Mouse (Mus musculus): ENCODE data around the gene Msl2. TPM values are rescaled to one million over a fixed set of nuclear protein-coding genes. Genes with fewer than 3 reads are reported as not detected.

Gene Msl2
- total RNA-seq, 2 experiments from 2014 or later = 26.3 to 27.5 TPM

DNA sequence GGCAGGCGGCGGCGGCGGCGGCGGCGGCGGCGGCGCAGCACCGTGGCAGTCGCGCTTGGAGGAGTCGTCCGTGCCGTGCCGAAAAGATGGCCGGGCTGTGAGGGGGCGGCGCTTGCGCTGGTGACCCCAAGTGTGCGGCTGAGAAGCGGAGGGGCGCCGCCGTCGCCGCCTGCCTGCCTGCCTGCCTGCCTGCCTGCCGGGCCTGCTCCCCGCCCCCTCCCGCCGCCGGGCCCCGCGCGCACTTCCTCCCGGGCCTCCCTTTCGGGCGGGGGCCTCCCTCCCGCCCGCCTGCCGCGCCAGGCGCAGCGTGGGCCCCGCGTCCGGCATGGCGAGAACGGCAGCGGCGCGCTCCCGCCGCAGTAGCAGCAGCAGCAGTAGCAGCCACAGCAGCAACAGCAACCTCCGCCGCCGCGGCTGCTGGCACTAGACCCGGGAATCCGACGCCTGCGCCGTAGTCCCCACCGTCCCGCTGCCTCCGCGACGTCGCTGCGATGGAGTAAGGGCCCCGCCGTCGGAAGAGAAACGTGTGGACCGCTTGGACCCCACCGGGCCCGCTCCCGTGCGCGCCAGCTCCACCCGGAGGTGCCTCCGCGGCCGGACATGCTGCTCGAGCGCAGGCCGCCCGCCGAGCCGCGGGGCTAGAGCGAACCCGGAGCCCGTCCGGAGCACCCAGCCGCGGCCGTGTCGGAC is 576 bp downstream of the Msl2 start:
- DNase-seq (ENCODE audit: low spot score) = peak; percentile 75

- DNase-seq (ENCODE audit: low spot score) = peak; percentile 24
Measured at GRCm38 (mm10) chr9:101075091-101075581, 1.2 kb downstream of the Msl2 start.

DNA sequence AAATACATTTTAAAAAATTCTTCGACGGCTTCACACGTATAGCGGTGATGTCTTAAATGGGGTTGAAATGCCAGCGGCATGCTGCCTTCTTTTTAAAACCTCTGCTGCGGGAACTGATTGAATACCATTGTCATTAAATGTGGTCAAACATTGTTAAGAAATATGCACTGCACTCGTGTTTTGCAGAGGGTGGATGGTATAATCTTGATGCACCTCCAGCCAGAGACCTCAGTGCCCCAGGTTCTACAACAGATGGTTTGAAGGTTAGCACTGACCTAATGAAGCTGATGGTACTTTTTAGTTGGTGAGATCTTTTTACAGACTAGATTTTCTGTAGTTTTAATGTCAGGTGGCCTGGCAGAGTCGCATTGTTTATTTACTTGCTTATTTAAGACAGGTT is 1.8 kb downstream of the Msl2 start:
- DNase-seq (ENCODE audit: low spot score) = no peak

DNA sequence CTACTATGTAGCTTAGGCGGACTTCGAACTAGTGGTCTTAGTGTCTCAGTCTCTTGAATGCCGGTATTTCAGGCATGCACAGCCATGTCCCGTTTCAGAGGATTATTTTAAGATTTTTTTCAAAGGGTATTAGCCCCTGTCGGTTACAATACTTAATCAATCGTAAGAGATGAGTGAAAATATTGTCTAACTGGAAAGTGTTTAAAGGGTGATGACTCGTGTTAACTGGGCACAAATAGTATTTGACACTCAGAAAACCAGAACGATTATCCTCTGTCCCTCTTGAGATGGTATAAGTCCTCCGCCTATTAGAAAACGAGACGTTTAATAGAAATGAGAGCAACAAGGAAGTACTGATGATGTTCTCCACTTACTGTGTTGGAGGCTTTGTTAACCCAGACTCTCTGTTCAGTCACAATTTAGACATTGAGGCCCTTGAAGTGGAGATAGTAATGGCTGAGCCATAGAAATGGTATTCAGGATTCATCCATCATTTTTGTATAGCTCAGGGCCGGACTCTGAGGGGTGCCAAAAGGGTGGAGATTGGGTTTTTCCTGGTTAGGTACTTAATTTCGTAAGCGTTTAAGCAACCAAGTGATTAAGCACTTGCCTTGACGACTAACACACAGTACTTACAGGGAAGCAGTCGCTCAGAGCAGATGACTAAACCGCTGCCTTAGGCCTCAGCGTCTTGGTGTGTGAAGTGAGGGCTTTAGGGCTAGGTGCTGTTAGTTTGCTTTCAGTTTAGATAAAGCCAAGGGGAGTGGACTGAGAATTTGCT is 2.4 kb downstream of the Msl2 start:
- DNase-seq (ENCODE audit: low spot score) = no peak

GRCm38 (mm10) chr9:101077486-101077885 is 3.6 kb downstream of the Msl2 start:
- DNase-seq (ENCODE audit: low spot score) = no peak

- no peak for DNase-seq (ENCODE audit: low spot score)
Measured at GRCm38 (mm10) chr9:101078579-101078978, 4.7 kb downstream of the Msl2 start.

DNA sequence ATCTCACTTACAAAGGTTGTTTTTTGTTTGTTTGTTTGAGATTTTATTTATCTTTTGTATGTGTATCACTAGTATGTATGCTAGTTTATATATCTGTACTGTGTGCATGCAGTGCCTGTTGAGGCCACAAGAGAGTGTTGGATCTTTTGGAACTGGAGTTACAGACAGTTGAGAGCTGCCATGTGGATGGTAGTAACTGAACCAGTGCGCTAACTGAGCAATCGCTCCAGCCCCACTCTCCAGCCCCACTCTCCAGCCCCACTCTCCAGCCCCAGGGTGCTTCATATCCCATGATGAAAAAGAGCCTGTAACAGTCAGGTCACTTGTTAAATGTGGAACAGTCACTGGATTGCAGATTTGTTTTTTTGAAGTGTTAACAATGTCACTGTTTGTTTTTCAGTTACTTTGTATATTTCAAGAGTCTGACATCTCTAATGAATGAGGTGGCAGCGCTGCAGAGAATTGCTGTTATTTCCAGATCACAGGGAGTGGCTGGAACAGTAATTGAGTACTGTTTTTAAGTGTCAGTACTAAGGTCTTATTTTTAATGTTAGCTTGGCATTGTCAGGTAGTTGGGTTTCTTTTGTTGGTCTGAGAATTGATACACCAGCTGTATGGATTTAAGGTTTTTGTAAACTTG is 6.3 kb downstream of the Msl2 start:
- no peak for DNase-seq (ENCODE audit: low spot score)

GRCm38 (mm10) chr9:101083728-101084127 is 9.8 kb downstream of the Msl2 start:
- DNase-seq (ENCODE audit: low spot score) = no peak

DNA sequence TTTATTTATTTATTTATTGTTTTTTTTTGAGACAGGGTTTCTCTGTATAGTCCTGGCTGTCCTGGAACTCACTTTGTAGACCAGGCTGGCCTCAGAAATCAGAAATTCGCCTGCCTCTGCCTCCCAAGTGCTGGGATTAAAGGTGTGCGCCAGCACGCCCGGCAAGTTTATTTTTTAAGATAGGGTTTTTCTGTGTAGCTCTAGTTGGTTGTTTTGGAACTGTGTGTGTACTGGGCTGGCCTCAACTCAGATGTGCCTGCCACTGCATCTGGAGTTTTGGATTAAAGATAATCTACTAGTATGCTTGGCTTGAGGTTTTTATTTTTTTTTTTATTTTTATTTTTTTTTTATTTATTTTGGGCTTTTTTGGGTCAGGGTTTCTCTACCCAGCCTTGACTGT is 21.5 kb downstream of the Msl2 start:
- no peak for DNase-seq (ENCODE audit: low spot score)

- DNase-seq (ENCODE audit: low spot score) = no peak
Measured at GRCm38 (mm10) chr9:101096461-101096860, 22.6 kb downstream of the Msl2 start.

GRCm38 (mm10) chr9:101097542-101097941 is 23.6 kb downstream of the Msl2 start:
- DNase-seq (ENCODE audit: low spot score) = no peak

- DNase-seq (ENCODE audit: low spot score) = no peak
Measured at GRCm38 (mm10) chr9:101099445-101099844, 25.5 kb downstream of the Msl2 start.

DNA sequence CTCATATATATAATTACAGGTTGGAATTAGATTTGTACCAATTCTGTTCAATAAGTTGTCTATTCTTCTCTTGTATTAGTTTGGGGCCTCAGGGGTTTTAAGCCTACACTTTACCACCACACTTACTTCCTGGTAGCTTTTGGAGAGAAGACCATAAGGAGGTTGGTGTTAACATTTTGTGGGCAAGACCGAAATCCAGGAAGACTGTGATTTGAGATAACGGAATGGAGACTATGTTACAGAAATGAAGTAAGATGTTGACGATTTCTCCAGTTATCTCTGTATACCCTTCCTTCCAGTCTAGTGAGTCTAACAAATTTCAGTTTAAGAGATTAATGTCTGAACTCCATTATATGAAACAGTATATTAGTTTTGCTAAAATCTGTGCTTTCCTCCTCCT is 26.3 kb downstream of the Msl2 start:
- DNase-seq (ENCODE audit: low spot score) = no peak

- DNase-seq (ENCODE audit: low spot score) = no peak
Measured at GRCm38 (mm10) chr9:101101547-101101946, 27.6 kb downstream of the Msl2 start.

DNA sequence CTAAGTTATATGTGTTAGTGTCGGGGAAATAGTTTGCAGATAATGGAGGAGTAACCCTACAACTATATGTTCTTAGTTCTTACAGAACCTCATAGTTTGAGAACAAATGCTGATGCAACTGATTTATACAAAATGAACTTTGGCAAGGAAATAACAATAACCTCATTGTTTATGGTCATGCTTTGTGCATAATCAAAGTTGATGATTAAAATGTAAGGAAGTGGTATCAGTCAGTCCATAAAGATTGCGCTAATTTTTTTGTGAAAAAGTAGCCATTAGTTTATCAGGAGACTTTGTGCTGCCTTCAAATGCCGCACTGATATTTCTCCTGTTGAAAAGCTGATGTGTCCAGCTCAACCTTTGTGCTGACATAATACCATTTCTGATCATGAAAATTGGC is 28.4 kb downstream of the Msl2 start:
- DNase-seq (ENCODE audit: low spot score) = no peak

- DNase-seq (ENCODE audit: low spot score) = no peak
Measured at GRCm38 (mm10) chr9:101104931-101105330, 31.0 kb downstream of the Msl2 start.

GRCm38 (mm10) chr9:101105735-101106134 is 31.8 kb downstream of the Msl2 start:
- DNase-seq (ENCODE audit: low spot score) = no peak

- DNase-seq (ENCODE audit: low spot score) = no peak
Measured at GRCm38 (mm10) chr9:101107386-101107785, 33.5 kb downstream of the Msl2 start.

DNA sequence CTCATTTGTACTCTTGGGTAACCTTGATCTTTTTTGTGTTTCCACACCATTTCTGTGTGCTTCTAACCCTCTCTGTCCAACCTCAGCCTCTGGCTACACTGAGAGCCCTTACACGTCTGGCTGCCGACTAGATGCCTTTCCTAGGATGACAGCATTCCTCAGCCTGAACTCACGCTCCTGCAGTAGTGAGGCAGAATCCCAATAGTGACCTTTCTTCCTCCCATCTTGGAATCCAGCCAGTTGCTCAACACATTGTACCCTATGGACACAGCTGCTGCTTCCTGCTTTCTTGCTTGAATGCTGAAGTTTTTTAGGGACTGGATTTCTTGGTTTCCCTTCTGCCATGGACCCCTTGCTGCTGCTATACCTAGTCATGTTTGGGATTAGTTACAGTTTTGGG is 36.1 kb downstream of the Msl2 start:
- DNase-seq (ENCODE audit: low spot score) = peak; percentile 38

GRCm38 (mm10) chr9:101113317-101113716 is 39.4 kb downstream of the Msl2 start:
- no peak for DNase-seq (ENCODE audit: low spot score)

- no peak for DNase-seq (ENCODE audit: low spot score)
Measured at GRCm38 (mm10) chr9:101114182-101114884, 40.4 kb downstream of the Msl2 start.

DNA sequence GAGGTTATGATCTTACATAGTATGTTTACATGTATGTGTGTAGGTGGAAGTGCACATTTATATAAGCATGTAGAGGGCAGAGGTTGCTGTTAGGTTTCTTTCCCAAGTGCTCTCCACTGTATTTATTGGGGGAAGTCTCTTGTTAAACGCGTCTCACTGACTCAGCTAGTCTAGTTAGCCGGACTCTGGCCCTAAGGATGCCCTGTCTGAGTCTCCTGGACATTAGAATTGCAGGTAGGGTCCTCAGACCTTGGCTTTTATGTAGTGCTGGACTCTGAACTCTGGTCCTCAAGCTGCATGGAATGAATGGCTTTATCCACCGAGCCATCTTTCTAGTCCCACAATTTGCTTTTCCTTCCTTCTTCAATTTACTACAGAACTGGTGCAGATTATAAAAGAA is 69.7 kb downstream of the Msl2 start:
- no peak for DNase-seq (ENCODE audit: low spot score)
